Mouse (Mus musculus): Measurements from ENCODE around the gene Slc34a3. TPM values are rescaled to one million over a fixed set of nuclear protein-coding genes. Genes with fewer than 3 reads are reported as not detected.
"Not testable (repeated sequence)": the region's sequence is repeated elsewhere in the genome, so short reads cannot be mapped to it uniquely, and the experiment has no call there.

Gene Slc34a3
- polyA plus RNA-seq, 1 experiment = not detected

DNA sequence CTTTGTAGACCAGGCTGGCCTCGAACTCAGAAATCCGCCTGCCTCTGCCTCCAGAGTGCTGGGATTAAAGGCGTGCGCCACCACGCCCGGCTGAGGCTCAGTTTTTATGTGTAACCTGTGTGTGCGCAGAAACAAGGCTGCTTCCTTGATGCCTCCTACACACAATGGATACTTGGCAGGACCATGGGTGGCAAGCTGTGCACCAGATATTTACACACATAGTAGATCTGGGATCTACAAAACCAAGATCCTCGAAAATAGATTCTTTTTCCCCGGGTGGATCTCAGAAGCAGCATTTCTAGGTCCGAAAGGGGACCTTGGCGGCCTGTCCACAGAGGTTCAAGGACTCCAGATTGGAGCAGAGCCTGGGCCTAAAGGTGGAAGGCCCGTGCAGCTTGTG, 27.7 kb upstream of the Slc34a3 start:
- H3K27ac ChIP-seq (ENCODE audit: control insufficient read depth, insufficient read depth, low read depth, low read length, poor library complexity) = peak overlapping the region; percentile 1; the same call in 1 of the 2 replicates
- TF ChIP-seq CTCF (IDR thresholded peaks at IDR 0.05; ENCODE audit: control insufficient read depth, insufficient read depth, low read length) (no peak), POLR2A (IDR thresholded peaks at IDR 0.05; ENCODE audit: borderline replicate concordance, control insufficient read depth, low read depth, low read length) (no peak)
- H3K4me1 ChIP-seq (ENCODE audit: control insufficient read depth, insufficient read depth, low read length) = peaks cover 2% of the 10 kb centered on the region
- WGBS = 47% methylated on average over 12 of the region's 12 CpGs
- H3K4me3 ChIP-seq (replicated peaks; ENCODE audit: control insufficient read depth, low read depth, low read length) = peak overlapping the region; percentile 53

GRCm38 (mm10) chr2:25258887-25259286, 24.7 kb upstream of the Slc34a3 start:
- Histone ChIP-seq H3K4me1 (ENCODE audit: control insufficient read depth, insufficient read depth, low read length) (no peaks in the 10 kb centered on the region), H3K27ac (ENCODE audit: control insufficient read depth, insufficient read depth, low read depth, low read length, poor library complexity) (no peak overlapping the region), H3K4me3 (replicated peaks; ENCODE audit: control insufficient read depth, low read depth, low read length) (no peak overlapping the region)
- 58% methylated on average over 2 of the region's 2 CpGs for WGBS
- TF ChIP-seq POLR2A (IDR thresholded peaks at IDR 0.05; ENCODE audit: borderline replicate concordance, control insufficient read depth, low read depth, low read length) (no peak), CTCF (IDR thresholded peaks at IDR 0.05; ENCODE audit: control insufficient read depth, insufficient read depth, low read length) (0 out of 2 replicates have a peak, but pooled peaks have one; percentile 10)

DNA sequence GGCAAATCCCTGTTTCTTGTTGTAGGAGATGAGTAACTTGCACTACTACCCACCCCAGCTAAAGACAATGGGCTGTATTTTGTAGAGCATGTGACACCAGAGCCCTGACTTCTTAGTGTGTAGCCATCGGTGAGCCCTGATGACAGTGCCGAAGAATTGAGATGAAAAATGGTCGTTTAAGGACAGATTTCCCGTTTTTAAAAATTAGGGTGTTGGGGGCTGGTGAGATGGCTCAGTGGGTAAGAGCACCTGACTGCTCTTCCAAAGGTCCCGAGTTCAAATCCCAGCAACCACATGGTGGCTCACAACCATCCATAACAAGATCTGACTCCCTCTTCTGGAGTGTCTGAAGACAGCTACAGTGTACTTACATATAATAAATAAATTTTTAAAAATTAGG, 23.1 kb upstream of the Slc34a3 start:
- WGBS = 77% methylated on average over 5 of the region's 5 CpGs
- not testable (repeated sequence) for H3K4me3 ChIP-seq (replicated peaks; ENCODE audit: control insufficient read depth, low read depth, low read length); H3K4me1 ChIP-seq (ENCODE audit: control insufficient read depth, insufficient read depth, low read length); H3K27ac ChIP-seq (ENCODE audit: control insufficient read depth, insufficient read depth, low read depth, low read length, poor library complexity)

- 0 out of 2 replicates have a peak, but pooled peaks have one; percentile 27 for TF ChIP-seq CTCF (IDR thresholded peaks at IDR 0.05; ENCODE audit: control insufficient read depth, insufficient read depth, low read length)
- H3K27ac ChIP-seq (ENCODE audit: control insufficient read depth, insufficient read depth, low read depth, low read length, poor library complexity); H3K4me1 ChIP-seq (ENCODE audit: control insufficient read depth, insufficient read depth, low read length): not testable (repeated sequence)
- 21% methylated on average over 12 of the region's 12 CpGs for WGBS
- H3K4me3 ChIP-seq (replicated peaks; ENCODE audit: control insufficient read depth, low read depth, low read length) = peak overlapping the region; percentile 4
These were observed 22.4 kb upstream of the Slc34a3 start for GRCm38 (mm10) chr2:25256443-25257109.

GRCm38 (mm10) chr2:25255284-25255779, 21.2 kb upstream of the Slc34a3 start, which contains the start of gene Tmem203:
Tmem203 (plus strand) TSS chr2:25255439.
- TF ChIP-seq CTCF (IDR thresholded peaks at IDR 0.05; ENCODE audit: control insufficient read depth, insufficient read depth, low read length) (no peak), POLR2A (IDR thresholded peaks at IDR 0.05; ENCODE audit: borderline replicate concordance, control insufficient read depth, low read depth, low read length) (peak; percentile 71; the same call in 1 of the 2 replicates)
- under 1% methylated on average over 39 of the region's 39 CpGs for WGBS
- H3K27ac ChIP-seq (ENCODE audit: control insufficient read depth, insufficient read depth, low read depth, low read length, poor library complexity) = peak within 1 kb of the TSS; percentile 88
- H3K4me1 ChIP-seq (ENCODE audit: control insufficient read depth, insufficient read depth, low read length) = no peaks in the 10 kb centered on the region
- peak within 1 kb of the TSS; percentile 93 for H3K4me3 ChIP-seq (replicated peaks; ENCODE audit: control insufficient read depth, low read depth, low read length)

GRCm38 (mm10) chr2:25252331-25252730, 18.2 kb upstream of the Slc34a3 start:
- no peak overlapping the region for H3K27ac ChIP-seq (ENCODE audit: control insufficient read depth, insufficient read depth, low read depth, low read length, poor library complexity)
- no peaks in the 10 kb centered on the region for H3K4me1 ChIP-seq (ENCODE audit: control insufficient read depth, insufficient read depth, low read length)
- H3K4me3 ChIP-seq (replicated peaks; ENCODE audit: control insufficient read depth, low read depth, low read length) = no peak overlapping the region
- WGBS = 85% methylated on average over 1 of the region's 1 CpGs
- TF ChIP-seq CTCF (IDR thresholded peaks at IDR 0.05; ENCODE audit: control insufficient read depth, insufficient read depth, low read length) = peak; percentile 45; the same call in 1 of the 2 replicates
- TF ChIP-seq POLR2A (IDR thresholded peaks at IDR 0.05; ENCODE audit: borderline replicate concordance, control insufficient read depth, low read depth, low read length) = no peak

- 86% methylated on average over 10 of the region's 10 CpGs for WGBS
- no peak within 1 kb of the TSS for H3K27ac ChIP-seq (ENCODE audit: control insufficient read depth, insufficient read depth, low read depth, low read length, poor library complexity)
- no peak within 1 kb of the TSS for H3K4me3 ChIP-seq (replicated peaks; ENCODE audit: control insufficient read depth, low read depth, low read length)
- H3K4me1 ChIP-seq (ENCODE audit: control insufficient read depth, insufficient read depth, low read length) = no peaks in the 10 kb centered on the region; the same call in 1 of the 2 replicates
- TF ChIP-seq POLR2A (IDR thresholded peaks at IDR 0.05; ENCODE audit: borderline replicate concordance, control insufficient read depth, low read depth, low read length) = no peak
- TF ChIP-seq CTCF (IDR thresholded peaks at IDR 0.05; ENCODE audit: control insufficient read depth, insufficient read depth, low read length) = no peak
These were observed 12.3 kb upstream of the Slc34a3 start, which contains the start of gene AL732309.1 for GRCm38 (mm10) chr2:25246183-25247072. AL732309.1 (minus strand) TSS chr2:25246863.

- no peak overlapping the region for H3K4me3 ChIP-seq (replicated peaks; ENCODE audit: control insufficient read depth, low read depth, low read length)
- 85% methylated on average over 4 of the region's 4 CpGs for WGBS
- H3K27ac ChIP-seq (ENCODE audit: control insufficient read depth, insufficient read depth, low read depth, low read length, poor library complexity) = no peak overlapping the region
- no peak for TF ChIP-seq POLR2A (IDR thresholded peaks at IDR 0.05; ENCODE audit: borderline replicate concordance, control insufficient read depth, low read depth, low read length)
- no peak for TF ChIP-seq CTCF (IDR thresholded peaks at IDR 0.05; ENCODE audit: control insufficient read depth, insufficient read depth, low read length)
- H3K4me1 ChIP-seq (ENCODE audit: control insufficient read depth, insufficient read depth, low read length) = peaks cover 2% of the 10 kb centered on the region
These were observed 10.0 kb upstream of the Slc34a3 start for GRCm38 (mm10) chr2:25244144-25244543.

All from bone marrow, adult 2 months (tissue).